Mouse (Mus musculus) cerebellum, postnatal 10 days (tissue): ENCODE data around the gene Acad9.
A peak's percentile ranks its signal among the peaks of the same experiment; 100 is the strongest.

ENCODE experiments used
- DNase-seq, 2 experiments: peaks; one replicate each; pipeline ENCODE4 v3.0.0; 2021; ENCODE audit warnings: mixed read lengths in 2 of 2

Gene Acad9

GRCm38 (mm10) chr3:36065843-36066651 lies at the start of gene Acad9:
Acad9 (plus strand) TSS chr3:36065979.
- DNase-seq: peak; percentile 96 to 98

- no peak for DNase-seq
These were observed 40.0 kb upstream of the Acad9 start for GRCm38 (mm10) chr3:36025732-36026131.

GRCm38 (mm10) chr3:36029993-36030392 lies 35.8 kb upstream of the Acad9 start:
- no peak for DNase-seq

GRCm38 (mm10) chr3:36031740-36032510 lies 33.9 kb upstream of the Acad9 start:
- DNase-seq: peak; percentile 6 to 22

GRCm38 (mm10) chr3:36044520-36044919 lies 21.3 kb upstream of the Acad9 start:
- no peak for DNase-seq

GRCm38 (mm10) chr3:36045086-36045485 lies 20.7 kb upstream of the Acad9 start:
- no peak for DNase-seq

- no peak for DNase-seq
These were observed 16.7 kb upstream of the Acad9 start for GRCm38 (mm10) chr3:36049106-36049505.

GRCm38 (mm10) chr3:36053447-36053846 lies 12.3 kb upstream of the Acad9 start, which contains the start of gene Ccdc144b:
Ccdc144b (minus strand) TSS chr3:36053547.
- no peak for DNase-seq

GRCm38 (mm10) chr3:36060096-36060850 lies 5.5 kb upstream of the Acad9 start:
- DNase-seq: peak; percentile 81 to 84

GRCm38 (mm10) chr3:36064592-36065061 lies 1.2 kb upstream of the Acad9 start:
- no peak for DNase-seq

- DNase-seq: peak in 1 of 2 experiments; percentile 12
These were observed 613 bp upstream of the Acad9 start for GRCm38 (mm10) chr3:36065166-36065565.

- DNase-seq: no peak
These were observed 2.0 kb downstream of the Acad9 start for GRCm38 (mm10) chr3:36067731-36068130.

- no peak for DNase-seq
These were observed 4.7 kb downstream of the Acad9 start for GRCm38 (mm10) chr3:36070436-36070835.

GRCm38 (mm10) chr3:36071047-36071446 lies 5.3 kb downstream of the Acad9 start:
- DNase-seq: no peak

- DNase-seq: no peak
These were observed 8.5 kb downstream of the Acad9 start for GRCm38 (mm10) chr3:36074231-36074630.

GRCm38 (mm10) chr3:36075466-36075865 lies 9.7 kb downstream of the Acad9 start:
- no peak for DNase-seq

- DNase-seq: no peak
These were observed 11.6 kb downstream of the Acad9 start for GRCm38 (mm10) chr3:36077386-36077785.

GRCm38 (mm10) chr3:36079886-36080285 lies 14.1 kb downstream of the Acad9 start:
- DNase-seq: no peak

GRCm38 (mm10) chr3:36080741-36081140 lies 15.0 kb downstream of the Acad9 start:
- no peak for DNase-seq

GRCm38 (mm10) chr3:36082843-36083242 lies 17.1 kb downstream of the Acad9 start:
- no peak for DNase-seq

- no peak for DNase-seq
These were observed 17.6 kb downstream of the Acad9 start for GRCm38 (mm10) chr3:36083381-36083780.

GRCm38 (mm10) chr3:36085394-36085793 lies 19.6 kb downstream of the Acad9 start:
- no peak for DNase-seq

- DNase-seq: no peak
These were observed 21.8 kb downstream of the Acad9 start for GRCm38 (mm10) chr3:36087591-36087990.
